Mouse (Mus musculus) heart, postnatal 10 days (tissue): ENCODE data around the gene Bud13. TPM values are rescaled to one million over a fixed set of nuclear protein-coding genes. Genes with fewer than 3 reads are reported as not detected.
"Not testable (repeated sequence)": the region's sequence is repeated elsewhere in the genome, so short reads cannot be mapped to it uniquely, and the experiment has no call there.

Experiments used
- DNase-seq, 2 experiments: peaks; one replicate each; pipeline ENCODE4 v3.0.0; 2021
- intact Hi-C: fragments of 180-260 bp; cut with DNase I; formaldehyde crosslinking; loops from one replicate; pipeline ENCODE4 v1.15.1; 2025
- total RNA-seq, 2 experiments: library from RNA; stranded (reverse); gene quantifications; 2 replicates each; pipeline ENCODE4 v1.2.3; 2021

Gene Bud13
- total RNA-seq, 2 experiments from 2014 or later = 8.0 to 11.6 TPM

GRCm38 (mm10) chr9:46334471-46335025, 51.7 kb downstream of the Bud13 start:
- no peak for DNase-seq
- intact Hi-C loops = no loop called here

GRCm38 (mm10) chr9:46335461-46335995, 52.7 kb downstream of the Bud13 start:
- DNase-seq = no peak

GRCm38 (mm10) chr9:46336294-46336693, 53.5 kb downstream of the Bud13 start:
- intact Hi-C loops = not testable (repeated sequence)

More at GRCm38 (mm10) chr9:46335461-46335995, 52.7 kb downstream of the Bud13 start:
- intact Hi-C loops = no loop called here

GRCm38 (mm10) chr9:46337331-46337730, 54.5 kb downstream of the Bud13 start:
- intact Hi-C loops = no loop called here
- no peak for DNase-seq

More at GRCm38 (mm10) chr9:46336294-46336693, 53.5 kb downstream of the Bud13 start:
- not testable (repeated sequence) for DNase-seq

GRCm38 (mm10) chr9:46337852-46338291, 55.1 kb downstream of the Bud13 start:
- intact Hi-C loops = no loop called here
- no peak for DNase-seq

GRCm38 (mm10) chr9:46338384-46338783, 55.6 kb downstream of the Bud13 start:
- DNase-seq = no peak
- intact Hi-C loops = no loop called here

GRCm38 (mm10) chr9:46339051-46339652, 56.3 kb downstream of the Bud13 start:
- intact Hi-C loops = no loop called here
- DNase-seq = no peak

GRCm38 (mm10) chr9:46345887-46346665, 63.3 kb downstream of the Bud13 start:
- DNase-seq = no peak
- intact Hi-C loops = no loop called here

Other genes starting within 250 kb of the Bud13 start
- gene Apoa1, start 54.4 kb upstream of the Bud13 start, total RNA-seq = under 1 TPM; 0.26 to 0.50 TPM
- not detected for gene Apoc3, start 47.4 kb upstream of the Bud13 start, total RNA-seq
- gene Apoa4, start 42.3 kb upstream of the Bud13 start, total RNA-seq = not detected
- not detected for gene Apoa5, start 14.4 kb upstream of the Bud13 start, total RNA-seq
- gene Zpr1, start 9.9 kb upstream of the Bud13 start, total RNA-seq = 10 to 100 TPM; 22.1 to 22.8 TPM
- gene 4931429L15Rik, start 37.0 kb downstream of the Bud13 start, total RNA-seq = not detected